Mouse (Mus musculus) neutrophil, adult 5-6 weeks (primary cell): ENCODE results near the gene Gm5134. TPM values are rescaled to one million over a fixed set of nuclear protein-coding genes. Genes with fewer than 3 reads are reported as not detected.

ENCODE experiments used
- ATAC-seq: fragments of 151-379, 151-347 bp; 2 replicates; pipeline ENCODE4 v1.8.0; 2017; ENCODE audit warnings: mild to moderate bottlenecking, moderate TSS enrichment; ENCODE audit not compliant: insufficient number of reproducible peaks, poor library complexity, low FRiP score, severe bottlenecking; ENCODE audit errors: extremely low read depth
- total RNA-seq: library from RNA; stranded (forward); fragments of 200-1000 nt; gene quantifications from 2 replicates; pipeline ENCODE4 v1.2.3, GENCODE M21; 2017

The Gm5134 gene
- total RNA-seq, 1 experiment from 2014 or later, result 0.81 TPM

DNA sequence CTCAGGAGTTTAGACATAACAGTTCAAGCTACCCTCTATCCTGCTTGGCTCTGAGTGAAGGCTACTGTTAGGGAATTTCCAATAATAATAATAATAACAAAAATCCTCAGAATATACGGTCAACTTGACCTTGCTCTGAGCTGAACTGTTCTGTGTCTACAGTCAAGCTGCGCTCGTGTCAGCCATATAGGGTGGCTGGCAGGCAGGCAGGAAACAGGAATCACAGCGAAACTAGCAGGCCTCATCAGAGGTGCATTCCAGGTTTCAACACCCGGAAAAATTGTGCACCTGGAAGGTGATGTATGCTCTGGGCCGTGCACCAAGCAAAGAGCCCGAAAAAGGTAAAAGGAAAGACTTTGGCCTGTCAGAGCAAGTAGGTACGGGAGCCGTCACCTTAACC lies 74.1 kb downstream of the Gm5134 start:
- no peak for ATAC-seq

DNA sequence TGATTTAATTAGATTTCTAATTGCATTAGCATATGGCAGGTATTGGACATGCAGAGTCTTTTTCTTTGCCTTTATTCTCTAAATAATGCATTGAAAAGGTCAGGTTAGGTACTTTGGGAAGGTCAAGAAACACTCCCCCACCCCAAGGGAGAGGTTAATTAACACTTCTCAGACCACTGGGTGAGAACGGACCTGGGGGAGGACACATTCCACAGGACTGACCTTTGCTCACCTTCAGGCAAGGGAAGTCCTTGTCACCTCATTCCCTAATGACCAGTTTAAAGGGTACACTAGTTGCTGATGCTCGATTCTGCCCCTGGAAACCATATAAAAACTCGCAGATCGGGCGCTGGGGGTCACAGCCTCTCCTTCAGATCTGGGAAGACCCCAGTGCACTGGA lies 75.0 kb downstream of the Gm5134 start:
- ATAC-seq, result no peak

DNA sequence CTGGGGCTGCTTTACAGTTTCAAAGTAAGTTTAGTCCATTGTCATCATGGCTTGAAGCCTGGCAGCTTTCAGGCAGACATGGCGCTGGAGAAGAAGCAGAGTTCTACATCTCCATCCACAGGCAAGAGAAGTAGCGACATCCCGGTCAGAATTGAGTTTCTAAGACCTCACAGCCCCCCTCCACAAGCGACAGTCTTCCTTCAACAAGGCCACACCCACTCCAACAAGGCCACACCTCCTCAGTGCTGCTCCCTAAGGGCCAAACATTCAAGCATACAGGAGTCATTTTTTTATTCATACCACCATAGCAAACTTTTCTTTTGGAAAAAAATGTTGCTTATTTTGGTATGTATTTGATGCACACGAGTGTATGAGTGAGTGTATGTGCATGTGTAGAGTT lies 76.2 kb downstream of the Gm5134 start:
- ATAC-seq, result no peak

DNA sequence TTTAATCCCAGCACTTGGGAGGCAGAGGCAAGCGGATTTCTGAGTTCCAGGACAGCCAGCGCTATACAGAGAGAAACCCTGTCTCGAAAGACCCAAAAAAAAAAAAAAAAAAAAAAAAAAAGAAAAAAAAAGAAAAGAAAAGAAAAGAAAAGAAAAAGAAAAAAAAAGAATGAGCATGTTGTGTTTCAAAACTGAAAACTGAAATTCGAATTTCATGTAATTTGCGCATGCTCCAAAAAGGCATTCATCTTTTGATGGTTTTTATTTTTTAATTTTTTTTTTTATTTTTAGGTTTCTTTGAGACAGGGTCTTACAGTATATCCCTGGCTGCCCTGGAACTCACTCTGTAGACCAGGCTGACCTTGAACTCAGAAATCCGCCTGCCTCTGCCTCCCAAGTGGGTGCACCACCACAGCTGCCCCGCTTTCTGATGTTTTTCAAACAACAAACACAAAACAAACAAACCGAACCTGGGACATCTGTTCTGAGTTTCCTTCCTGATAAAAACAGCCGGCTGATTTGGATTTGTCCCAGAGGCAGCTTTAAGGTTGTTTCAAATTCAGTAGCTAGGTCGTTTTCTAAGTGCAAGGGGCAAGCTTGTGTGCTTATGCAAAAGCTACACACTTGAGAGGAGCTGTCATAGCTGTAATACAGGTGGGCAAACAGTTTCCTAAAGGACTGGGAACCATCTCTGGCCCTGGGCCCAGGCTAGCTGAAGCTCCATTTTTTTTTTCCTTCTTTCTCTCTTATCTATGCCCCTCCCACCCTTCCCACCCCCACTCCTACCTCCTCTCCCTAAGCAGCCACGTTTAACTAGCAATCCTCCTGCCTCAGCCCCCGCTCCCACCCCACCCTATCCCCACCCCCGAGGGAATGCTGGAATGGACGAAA lies 77.4 kb downstream of the Gm5134 start:
- ATAC-seq, result no peak

DNA sequence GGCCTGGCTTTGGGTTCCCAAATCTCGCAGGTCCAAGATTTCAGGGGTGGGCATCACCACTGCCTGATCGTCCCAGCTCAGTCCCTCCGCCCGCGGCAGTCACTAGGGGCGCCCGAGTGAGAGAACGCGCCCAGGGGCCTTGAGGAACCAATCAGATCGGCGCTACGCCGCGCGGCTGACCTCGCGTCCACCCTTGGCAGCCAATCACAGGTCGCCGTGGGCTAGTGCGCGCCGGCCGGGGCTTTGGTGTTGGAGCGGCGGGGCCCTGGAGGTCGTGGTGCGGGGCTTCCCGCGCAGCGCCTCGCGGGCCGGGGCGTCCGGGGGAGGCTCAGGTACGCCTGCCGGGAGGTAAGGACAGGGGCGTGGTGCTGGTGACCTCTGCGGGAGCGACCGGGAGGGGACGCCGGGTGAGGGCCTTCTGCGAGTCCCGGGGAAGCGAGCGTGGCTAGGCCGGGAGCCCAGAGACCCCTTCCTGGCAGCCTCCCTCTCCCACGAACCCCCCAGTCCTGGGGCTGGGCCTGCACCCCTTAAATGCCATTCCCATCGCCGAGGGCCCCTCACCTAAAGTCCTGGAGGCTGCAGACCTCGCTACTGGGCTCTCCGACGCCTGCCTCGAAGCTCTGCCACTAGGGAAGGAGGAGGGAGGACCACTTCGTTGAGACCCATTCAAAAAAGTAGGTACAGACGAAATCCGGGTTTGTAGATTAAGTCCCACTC lies 78.2 kb downstream of the Gm5134 start, which contains the start of gene Zfp280b:
Gene Zfp280b (plus strand): TSS at position 249 of the 717 bp plus-strand sequence.
- ATAC-seq, result peak; percentile 98

DNA sequence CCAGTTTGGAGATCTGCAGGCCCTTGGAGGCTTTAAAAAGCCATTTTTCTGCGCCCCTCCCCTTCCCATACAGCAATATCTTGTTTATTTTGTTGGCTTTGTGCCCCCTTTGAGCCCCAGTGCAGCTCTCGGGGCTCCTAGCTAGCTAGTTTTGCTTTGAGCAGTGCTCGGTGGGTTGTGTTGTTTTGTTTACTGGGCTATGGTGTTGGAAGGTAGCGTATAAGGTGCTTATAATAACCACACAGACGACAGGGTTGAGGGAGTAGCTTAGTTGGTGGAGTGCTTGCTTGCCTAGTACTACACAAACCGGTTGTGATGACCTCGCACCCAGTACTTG lies 78.8 kb downstream of the Gm5134 start:
- no peak for ATAC-seq

DNA sequence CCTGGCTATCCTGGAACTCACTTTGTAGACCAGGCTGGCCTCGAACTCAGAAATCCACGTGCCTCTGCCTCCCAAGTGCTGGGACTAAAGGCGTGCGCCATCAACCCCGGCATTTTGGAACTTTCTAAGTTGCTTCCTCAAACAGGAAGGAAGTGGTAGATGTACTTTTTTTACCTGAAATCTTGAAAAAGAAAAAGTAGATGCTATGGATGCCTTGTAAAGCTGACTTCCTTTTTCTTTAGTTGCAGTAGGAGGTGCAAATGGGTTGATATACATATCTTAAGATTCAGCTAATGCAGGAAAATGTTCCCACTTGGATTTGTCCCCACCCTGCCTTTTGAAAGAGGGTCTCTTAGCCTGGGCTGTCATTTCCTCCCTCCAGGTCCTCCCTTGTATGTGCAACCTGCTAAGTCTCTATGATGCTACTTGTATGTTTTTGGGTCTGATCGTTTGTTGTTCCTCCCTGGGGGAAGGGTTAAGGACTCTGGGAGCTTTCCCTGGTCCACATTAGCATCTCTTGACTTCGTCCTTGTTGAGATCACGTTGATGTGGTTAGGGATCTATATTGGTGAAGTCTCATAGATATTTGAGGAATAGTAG lies 79.8 kb downstream of the Gm5134 start:
- no peak for ATAC-seq

DNA sequence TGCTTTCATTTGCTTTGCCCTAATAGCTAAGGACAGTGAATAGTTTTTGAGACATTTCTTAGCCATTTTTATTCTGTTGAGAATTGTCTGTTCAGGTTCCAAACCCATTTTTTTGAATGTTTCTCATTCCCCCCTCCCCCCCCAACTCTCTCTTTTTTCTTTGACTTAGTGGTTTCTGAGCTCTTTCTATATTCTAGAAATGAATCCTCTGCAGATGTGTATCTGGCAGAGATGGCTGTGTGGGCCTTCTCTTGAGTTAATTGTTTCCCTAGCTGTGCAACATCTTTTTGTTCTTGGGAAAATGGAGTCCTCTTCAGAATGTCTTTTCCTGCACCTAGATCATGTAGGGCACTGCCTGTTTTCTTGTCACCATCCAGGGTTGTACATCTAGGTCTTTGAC lies 81.0 kb downstream of the Gm5134 start:
- ATAC-seq, result no peak

DNA sequence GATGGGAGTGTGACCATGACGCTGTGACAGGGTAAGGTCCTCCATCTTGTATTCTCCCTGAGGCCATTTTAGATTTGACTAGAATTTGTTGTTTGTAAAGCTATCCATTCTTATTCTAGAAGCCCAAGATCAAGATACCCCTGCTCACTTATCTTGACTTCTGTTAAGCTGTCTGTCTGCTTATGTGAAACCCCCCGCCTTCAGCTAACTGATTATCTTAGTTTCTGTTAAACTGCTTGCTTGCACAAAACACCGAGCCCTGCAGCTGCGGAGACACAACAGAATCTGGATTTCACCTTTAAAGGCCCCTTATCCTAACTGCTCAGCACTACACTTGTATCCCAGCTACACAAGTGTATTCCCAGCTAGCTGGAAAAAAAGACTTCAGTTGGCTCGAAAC lies 82.6 kb downstream of the Gm5134 start:
- no peak for ATAC-seq

DNA sequence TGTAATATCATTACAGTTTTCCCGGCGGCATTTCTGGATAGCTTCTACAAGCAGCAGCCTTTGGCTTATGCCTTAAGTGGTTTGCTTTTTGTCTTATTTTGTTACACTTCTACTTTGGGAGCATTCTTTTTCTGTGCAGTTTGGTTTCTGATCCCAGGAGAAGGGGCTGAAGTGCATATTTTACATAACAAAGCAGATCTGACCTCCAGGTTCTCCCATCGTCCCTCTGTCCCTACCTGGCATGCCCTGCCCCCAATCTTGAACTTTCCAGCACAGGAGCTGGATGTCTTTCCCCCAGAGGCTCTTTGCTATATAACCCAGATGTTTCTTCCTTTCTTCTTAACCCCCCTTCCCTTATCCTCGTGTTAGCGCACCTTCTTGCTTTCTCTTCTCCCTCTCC lies 91.0 kb downstream of the Gm5134 start:
- no peak for ATAC-seq

DNA sequence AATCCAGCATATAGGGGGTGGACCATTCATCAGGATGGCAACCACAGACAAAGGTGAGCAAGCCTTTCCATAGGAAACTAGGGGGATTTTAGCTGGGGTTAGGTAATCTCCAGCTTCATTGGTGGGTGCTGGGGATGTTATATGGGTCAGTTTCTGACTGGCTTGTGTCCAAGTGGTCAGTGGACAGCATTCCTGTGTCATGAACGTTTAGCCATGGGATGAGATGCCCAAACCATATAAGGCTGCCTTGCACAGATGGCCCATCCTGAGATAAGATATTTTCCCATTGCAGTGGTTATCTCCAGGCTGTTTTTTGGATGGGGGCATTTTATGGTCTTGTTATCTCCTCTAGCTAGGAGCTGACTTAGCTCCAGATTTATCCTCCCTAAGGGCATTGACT lies 92.4 kb downstream of the Gm5134 start:
- ATAC-seq, result no peak

DNA sequence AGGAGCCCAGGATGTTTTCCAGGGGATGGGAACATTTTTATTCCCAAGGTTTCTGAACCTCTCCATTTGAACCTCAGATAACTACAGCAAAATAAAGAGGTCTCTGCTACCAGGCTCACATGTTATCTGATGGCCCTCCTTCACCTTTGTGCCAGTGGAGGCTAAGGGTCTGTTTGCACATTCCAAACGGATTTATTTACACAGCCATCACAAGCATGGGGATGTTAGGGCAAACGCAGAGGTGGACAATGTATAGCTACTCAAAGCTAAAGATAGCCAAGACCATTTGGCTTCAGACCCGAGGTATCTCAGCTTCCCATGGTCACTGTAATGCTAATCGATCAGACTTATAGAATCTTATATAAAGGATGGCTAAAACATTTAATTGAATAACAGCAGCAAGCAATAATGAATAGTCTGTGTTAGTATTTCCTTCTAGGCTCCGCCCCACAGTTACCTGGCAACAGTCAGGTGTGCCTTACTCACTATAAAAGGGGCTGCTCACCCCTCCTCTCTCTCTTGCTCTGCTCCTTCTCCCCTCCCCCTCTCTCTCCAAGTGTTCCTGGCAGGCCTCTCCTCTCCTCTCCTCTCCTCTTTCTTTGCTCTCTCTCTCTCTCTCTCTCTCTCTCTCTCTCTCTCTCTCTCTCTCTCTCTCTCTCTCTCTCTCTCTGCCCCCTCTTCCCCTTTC lies 93.0 kb downstream of the Gm5134 start:
- no peak for ATAC-seq

DNA sequence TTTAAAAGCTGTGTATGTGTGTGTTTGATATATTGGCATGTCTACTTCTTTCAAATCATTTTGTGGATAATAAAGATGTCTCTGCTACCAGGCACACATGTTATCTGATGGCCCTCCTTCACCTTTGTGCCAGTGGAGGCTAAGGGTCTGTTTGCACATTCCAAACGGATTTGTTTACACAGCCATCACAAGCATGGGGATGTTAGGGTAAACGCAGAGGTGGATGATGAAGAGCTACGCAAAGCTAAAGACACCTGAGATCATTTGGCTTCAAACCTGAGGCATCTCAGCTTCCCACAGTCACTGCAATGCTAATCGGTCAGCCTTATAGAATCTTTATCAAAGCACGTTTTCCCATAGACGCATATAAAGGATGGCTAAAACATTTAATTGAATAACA lies 94.7 kb downstream of the Gm5134 start:
- ATAC-seq, result no peak

DNA sequence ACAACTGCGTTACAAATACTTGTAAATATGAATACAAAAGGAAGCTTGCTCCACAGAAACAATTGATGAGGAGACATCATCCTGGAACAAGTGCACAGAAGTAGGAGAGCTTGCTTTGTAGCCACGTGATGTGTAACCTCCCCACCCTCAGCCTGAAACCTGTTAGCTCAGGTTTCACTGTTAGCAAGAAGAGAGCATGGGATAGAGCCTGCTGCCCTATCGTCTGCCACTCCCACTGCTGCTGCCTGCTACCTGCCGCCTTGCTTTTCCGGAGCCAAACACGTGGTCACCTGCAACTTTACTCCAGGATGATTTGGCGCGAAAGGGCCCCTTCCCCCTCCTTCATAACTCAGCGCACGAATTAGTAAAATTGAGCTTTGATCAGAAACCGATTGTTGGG lies 97.5 kb downstream of the Gm5134 start:
- no peak for ATAC-seq

Other genes starting within 250 kb of the Gm5134 start
- gene Cabin1, start 190.2 kb upstream of the Gm5134 start, total RNA-seq, result 43.8 and 44.3 TPM in 2 replicates
- 16.6 and 25.1 TPM in 2 replicates for gene Ddt, start 181.1 kb upstream of the Gm5134 start, total RNA-seq
- gene Gm20441, start 173.6 kb upstream of the Gm5134 start, total RNA-seq, result not detected in 2 replicates
- 0.37 TPM in 1 of 2 replicates, not detected in the other for gene Gstt3, start 173.1 kb upstream of the Gm5134 start, total RNA-seq
- gene Gstt1, start 155.9 kb upstream of the Gm5134 start, total RNA-seq, result not detected in 2 replicates
- not detected in 2 replicates for gene Gstt4, start 132.0 kb upstream of the Gm5134 start, total RNA-seq
- 9.1 and 16.6 TPM in 2 replicates for gene Gstt2, start 117.1 kb upstream of the Gm5134 start, total RNA-seq
- gene Mif, start 94.3 kb upstream of the Gm5134 start, total RNA-seq, result 54.1 and 62.7 TPM in 2 replicates
- 1.2 and 2.0 TPM in 2 replicates for gene Derl3, start 61.1 kb upstream of the Gm5134 start, total RNA-seq
- gene Smarcb1, start 32.9 kb upstream of the Gm5134 start, total RNA-seq, result 45.7 and 54.5 TPM in 2 replicates
- gene Chchd10, start 21.4 kb upstream of the Gm5134 start, total RNA-seq, result 66.8 and 75.6 TPM in 2 replicates
- gene Mmp11, start 18.0 kb upstream of the Gm5134 start, total RNA-seq, result 1.5 and 2.0 TPM in 2 replicates
- gene Gm867, start 13.8 kb upstream of the Gm5134 start, total RNA-seq, result 0.81 TPM in 1 of 2 replicates, not detected in the other
- gene Vpreb3, start 11.5 kb upstream of the Gm5134 start, total RNA-seq, result 76.5 and 79.1 TPM in 2 replicates
- gene Zfp280b, start 78.1 kb downstream of the Gm5134 start, total RNA-seq, result 6.1 and 10.6 TPM in 2 replicates
- gene Slc5a4b, start 156.4 kb downstream of the Gm5134 start, total RNA-seq, result not detected in 2 replicates
- gene Slc5a4a, start 192.9 kb downstream of the Gm5134 start, total RNA-seq, result not detected in 2 replicates